Mouse (Mus musculus) adrenal gland, adult 18-20 months (tissue): ENCODE results near the gene Sema4c. TPM values are rescaled to one million over a fixed set of nuclear protein-coding genes. Genes with fewer than 3 reads are reported as not detected.

Experiments
- DNase-seq, 2 experiments: peaks; one replicate each; pipeline ENCODE4 v3.0.0; 2021 to 2022; ENCODE audit warnings: low spot score in 2 of 2
- long read RNA-seq, 2 experiments: library from polyadenylated mRNA; stranded (forward); transcript quantifications; one replicate each; pipeline ENCODE4 v2.0.0; 2021
- total RNA-seq, 2 experiments: library from RNA; stranded (reverse); gene quantifications; 1 replicate in 1 of 2; 2 replicates in 1 of 2; pipeline ENCODE4 v1.2.3; 2021

The Sema4c gene
- 10 to 100 TPM; 13.7 to 15.8 TPM for total RNA-seq
- long read RNA-seq, experiment 1, partial matches to known transcripts = 1 of 13 reads
- long read RNA-seq, experiment 1, other reads (novel, unspliced or antisense) = 8 of 13 reads
- long read RNA-seq, experiment 2, transcript Sema4c-203 (15 exons, 3,779 nt) = major isoform, 8 of 33 reads
- long read RNA-seq, experiment 2, transcript Sema4c-201 (15 exons, 3,773 nt) = minor isoform, 7 of 33 reads
- long read RNA-seq, experiment 2, partial matches to known transcripts = 7 of 33 reads
- long read RNA-seq, experiment 2, other reads (novel, unspliced or antisense) = 10 of 33 reads

DNA sequence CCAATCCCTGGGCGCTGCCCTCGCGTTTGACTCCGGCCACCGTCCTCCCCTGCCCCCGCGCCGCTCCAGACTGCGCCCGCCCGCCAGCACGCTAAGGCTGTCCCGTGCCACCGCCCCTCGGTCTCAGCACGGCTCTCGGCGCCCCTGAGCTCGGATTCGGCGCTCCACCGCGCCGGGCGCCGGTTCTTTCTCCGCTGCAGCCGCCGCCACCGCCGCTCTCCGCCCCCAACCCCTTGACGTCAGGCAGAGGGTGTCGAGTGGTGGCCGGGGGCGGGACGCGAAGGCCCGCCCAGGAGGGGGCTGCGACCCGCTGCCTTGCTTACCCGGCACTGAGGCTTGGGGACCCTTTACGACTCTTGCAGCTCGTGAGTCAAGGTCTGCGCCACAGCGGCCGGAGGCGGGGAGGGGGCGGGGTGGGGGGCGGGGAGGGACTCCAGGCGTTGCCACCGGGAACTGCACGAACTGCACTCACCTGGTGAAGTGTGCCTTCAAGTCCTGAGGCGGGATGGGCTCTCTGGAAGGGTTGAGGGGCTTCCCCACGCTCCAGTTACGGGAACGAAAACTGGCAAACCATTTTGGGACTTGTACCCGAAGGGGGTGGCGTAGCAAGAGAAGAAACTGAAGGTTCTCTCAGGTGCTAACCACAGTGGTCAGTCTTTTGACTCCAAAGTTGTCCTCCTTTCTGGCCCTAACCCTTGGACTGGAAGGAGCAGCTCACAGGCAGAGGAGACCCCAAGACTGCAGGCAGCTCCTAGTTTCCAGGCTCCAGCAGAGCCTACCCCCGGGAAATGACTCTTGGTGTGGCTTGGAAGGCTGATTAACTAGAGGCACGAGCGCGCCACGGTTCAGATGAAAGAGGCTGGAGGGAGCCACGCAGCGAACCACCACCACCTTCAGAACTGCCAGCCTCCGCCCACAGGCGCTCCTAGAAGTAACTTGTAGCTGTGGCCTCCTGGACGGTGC is at the start of gene Sema4c:
Gene Sema4c, minus strand, starts transcription at position 319 of the 963 bp plus-strand sequence.
- peak; percentile 76 for DNase-seq

GRCm38 (mm10) chr1:36606951-36607350 is 48.8 kb upstream of the Sema4c start:
- DNase-seq = no peak

- DNase-seq = no peak
Measured at GRCm38 (mm10) chr1:36604254-36605156, 46.4 kb upstream of the Sema4c start.

DNA sequence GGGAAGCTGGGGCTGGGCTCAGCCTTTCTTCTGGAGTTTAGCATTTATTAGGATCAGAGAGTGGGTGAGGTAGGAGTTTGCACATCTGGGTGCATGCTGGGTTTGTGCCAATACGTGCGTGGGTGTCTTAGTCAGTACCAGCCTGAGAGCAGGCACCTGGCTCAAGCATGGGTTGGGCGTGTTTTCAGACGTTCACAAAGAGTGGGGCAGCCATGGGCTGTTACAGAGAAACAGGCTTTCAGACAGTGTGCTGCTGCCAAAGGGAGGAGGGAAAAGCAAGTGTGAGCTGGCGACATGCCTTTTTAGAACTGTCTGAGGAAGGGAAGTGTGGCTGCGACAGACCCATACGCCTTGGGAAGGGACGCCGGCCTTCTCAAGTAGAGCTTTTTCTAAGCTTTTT is 45.2 kb upstream of the Sema4c start:
- no peak for DNase-seq

DNA sequence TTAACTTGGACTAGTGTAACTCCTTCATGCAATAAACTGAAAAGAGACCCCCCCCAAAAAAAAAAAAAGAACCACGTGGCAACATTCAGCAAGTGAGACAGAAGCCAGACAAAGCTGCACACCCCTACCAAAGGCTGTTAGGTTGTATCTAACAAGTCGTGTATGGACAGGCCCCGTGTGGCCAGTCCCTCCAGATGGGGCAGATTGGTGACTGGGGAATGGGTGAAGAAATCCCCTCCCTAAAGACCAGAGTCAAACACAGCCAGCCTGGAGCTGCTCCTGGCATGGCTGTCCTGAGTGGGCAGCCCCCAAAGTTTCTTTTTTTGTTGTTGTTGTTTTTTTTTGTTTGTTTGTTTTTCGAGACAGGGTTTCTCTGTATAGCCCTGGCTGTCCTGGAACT is 44.1 kb upstream of the Sema4c start:
- no peak for DNase-seq

GRCm38 (mm10) chr1:36598411-36598810 is 40.3 kb upstream of the Sema4c start:
- no peak for DNase-seq

GRCm38 (mm10) chr1:36596114-36596513 is 38.0 kb upstream of the Sema4c start:
- no peak for DNase-seq

DNA sequence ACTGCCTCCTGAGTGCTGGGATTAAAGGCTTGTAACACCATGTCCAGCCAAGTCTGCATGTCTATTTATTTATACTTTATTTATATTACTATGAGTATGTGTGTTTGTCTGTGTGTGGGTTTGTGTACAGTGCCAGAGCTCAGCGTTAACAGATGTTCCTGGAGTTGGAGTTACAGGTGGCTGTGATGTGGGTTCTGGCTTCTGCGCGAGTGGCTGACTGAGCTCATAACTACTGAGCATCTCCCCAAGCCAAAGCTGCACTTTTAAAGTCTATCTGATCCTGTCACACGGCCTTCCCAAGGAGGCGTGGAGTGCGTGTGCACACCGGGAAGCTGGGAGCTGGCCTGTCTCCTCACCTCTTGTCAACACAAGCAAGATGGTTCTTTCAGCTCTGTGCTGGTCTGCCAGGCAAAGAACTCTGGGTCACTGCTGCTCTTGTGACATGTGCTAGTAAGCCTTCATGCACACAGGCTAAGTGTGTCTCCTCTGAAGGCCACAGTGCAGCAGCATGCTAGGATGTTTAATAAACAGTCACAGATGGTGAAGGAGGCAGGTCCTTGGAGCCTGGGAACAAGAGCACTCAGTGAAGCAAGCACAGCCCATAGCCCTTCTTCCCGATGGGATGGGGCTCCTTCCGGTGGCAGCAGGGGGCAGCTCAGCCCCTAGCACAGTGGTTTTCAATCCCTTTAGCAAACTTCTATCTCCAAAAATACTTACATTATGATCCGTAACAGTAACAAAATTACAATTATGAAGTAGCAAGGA is 37.2 kb upstream of the Sema4c start:
- no peak for DNase-seq

DNA sequence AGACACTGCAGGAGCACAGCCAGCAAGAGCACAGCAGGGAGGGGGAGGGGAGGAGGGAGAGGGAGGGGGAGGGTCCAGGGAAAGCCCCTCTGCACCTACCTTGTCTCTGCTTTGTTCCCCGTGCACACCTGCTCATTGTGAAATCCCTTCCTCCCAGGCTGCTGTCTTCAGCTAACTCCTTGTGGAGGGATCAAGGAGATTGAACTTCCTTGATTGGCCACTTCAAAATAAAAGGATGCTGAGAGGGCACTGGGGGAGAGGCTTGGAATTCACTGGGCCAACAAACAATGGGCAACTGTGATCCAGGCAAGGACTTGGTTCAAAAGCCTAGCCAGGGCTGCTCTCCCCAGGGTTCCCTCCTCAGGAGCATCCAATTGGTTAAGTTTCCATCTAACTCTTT is 35.0 kb upstream of the Sema4c start:
- DNase-seq = no peak

- DNase-seq = no peak
Measured at GRCm38 (mm10) chr1:36591408-36591807, 33.3 kb upstream of the Sema4c start.

DNA sequence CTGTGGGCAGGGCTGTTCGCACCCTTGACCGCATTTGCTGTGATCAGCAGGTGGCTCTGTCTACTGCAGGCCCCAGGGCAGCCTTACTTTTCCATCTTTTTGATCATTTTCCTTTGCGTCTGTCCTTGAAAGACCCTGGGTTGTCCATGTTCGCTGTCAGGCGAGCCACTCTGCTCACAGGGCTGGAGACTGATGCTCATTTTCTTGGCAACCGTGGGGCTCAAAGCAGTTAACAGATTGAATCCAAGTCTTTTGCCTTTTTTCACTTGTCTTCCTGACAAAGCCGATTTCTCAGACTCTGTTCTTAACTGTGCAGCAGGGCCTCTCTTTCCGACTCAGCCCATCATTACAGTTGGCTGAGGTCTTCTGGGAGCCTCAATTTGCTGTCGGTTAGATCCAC is 32.5 kb upstream of the Sema4c start:
- DNase-seq = no peak

- DNase-seq = no peak
Measured at GRCm38 (mm10) chr1:36589486-36589885, 31.3 kb upstream of the Sema4c start.

GRCm38 (mm10) chr1:36588476-36589450 is 30.6 kb upstream of the Sema4c start:
- no peak for DNase-seq

GRCm38 (mm10) chr1:36587860-36588259 is 29.7 kb upstream of the Sema4c start:
- no peak for DNase-seq

GRCm38 (mm10) chr1:36586288-36586687 is 28.1 kb upstream of the Sema4c start:
- no peak for DNase-seq

DNA sequence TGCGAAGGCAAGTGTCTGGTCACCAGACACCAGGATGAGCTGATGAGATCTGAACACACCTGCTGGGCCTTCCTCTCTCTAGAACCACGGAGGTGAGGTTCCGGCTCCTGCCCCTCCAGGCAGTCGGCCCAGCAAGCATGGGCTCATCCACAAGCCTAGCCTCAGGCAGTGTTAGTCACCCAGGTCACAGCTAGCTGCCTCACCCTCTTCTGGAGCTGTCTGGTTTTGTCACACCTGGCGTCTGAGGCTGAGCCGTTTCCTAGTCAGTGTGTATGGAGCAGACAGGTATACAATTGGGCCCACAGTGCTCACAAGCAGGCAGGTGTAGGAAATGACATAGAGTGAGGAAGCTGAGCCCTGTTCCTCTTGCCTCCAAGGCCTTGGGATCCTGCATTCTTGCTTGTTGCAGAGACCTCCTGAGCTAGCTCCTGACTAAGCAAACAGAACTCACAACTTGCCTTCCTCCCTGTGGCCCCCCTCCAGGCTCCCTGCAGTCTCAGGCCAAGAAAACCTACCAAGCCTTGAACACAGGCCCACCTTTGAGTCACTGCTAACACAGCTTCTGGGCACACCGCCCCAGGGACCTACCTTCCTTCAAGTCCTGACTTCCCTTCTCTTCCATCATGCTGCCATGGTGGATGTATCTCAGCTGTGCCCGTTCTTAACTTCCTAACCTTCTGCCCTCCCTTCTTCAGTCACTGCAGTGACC is 25.4 kb upstream of the Sema4c start:
- no peak for DNase-seq

DNA sequence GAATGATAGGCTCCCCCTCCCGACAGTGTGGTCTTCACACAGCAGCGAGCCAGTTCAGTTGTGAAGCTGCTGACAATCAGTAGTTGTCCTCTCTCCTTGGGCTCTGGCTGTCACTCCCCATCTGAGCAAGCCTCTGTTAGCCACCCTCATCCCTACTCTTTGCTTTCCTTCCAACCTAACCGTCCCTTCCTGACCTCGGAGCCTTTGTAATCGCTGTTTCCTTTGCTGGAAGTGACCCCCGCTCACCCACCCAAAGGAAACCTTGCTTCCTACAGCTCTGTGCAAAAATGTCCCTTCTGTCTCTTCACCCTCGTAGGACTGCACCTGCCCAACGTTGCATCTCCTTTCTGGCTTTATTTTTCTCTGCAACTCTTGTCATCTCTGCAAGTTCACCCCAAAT is 24.1 kb upstream of the Sema4c start:
- no peak for DNase-seq

GRCm38 (mm10) chr1:36581260-36581659 is 23.1 kb upstream of the Sema4c start:
- DNase-seq = no peak
